Mouse (Mus musculus) adrenal gland, adult 8-10 months (tissue): ENCODE measurements around the gene Pip4k2a. TPM values are rescaled to one million over a fixed set of nuclear protein-coding genes. Genes with fewer than 3 reads are reported as not detected.

Source experiments
- DNase-seq: peaks from one replicate; pipeline ENCODE4 v3.0.0; 2022
- total RNA-seq, 4 experiments: library from RNA; stranded (reverse); gene quantifications; 2 replicates each; pipeline ENCODE4 v1.2.4; 2022

Gene Pip4k2a
- total RNA-seq, 4 experiments from 2014 or later: 35.3 to 46.5 (median 39.4) TPM

DNA sequence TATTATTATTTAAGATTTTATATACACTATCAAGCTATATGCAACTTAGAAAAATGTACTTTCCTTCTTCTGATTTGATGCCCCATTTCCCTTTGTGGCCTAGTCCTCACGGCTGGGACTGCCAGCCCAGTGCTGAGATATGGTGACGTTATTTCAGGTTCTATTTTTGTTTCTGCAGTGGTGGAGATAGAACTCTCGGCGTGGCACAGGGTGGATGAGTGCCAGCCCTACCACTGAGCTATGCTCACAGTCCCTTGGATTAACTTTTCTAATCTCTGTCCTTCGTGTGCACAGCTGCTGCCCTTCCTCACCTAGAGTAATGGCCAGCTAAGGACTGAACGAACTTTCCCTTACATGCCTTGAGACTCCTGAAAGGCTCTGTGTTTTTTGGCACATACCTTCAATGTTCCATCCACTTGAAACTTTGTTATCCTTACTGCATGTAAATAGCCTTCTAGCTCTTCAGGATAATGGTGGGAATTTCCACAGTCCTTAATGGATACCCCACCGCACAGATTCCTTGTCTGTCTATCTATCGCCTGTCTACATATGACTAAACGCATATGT, 164.8 kb downstream of the Pip4k2a start:
- no peak for DNase-seq

- DNase-seq: no peak
Observed at GRCm38 (mm10) chr2:18831031-18831774, 166.7 kb downstream of the Pip4k2a start.

GRCm38 (mm10) chr2:18822711-18823110, 175.2 kb downstream of the Pip4k2a start:
- DNase-seq: no peak

DNA sequence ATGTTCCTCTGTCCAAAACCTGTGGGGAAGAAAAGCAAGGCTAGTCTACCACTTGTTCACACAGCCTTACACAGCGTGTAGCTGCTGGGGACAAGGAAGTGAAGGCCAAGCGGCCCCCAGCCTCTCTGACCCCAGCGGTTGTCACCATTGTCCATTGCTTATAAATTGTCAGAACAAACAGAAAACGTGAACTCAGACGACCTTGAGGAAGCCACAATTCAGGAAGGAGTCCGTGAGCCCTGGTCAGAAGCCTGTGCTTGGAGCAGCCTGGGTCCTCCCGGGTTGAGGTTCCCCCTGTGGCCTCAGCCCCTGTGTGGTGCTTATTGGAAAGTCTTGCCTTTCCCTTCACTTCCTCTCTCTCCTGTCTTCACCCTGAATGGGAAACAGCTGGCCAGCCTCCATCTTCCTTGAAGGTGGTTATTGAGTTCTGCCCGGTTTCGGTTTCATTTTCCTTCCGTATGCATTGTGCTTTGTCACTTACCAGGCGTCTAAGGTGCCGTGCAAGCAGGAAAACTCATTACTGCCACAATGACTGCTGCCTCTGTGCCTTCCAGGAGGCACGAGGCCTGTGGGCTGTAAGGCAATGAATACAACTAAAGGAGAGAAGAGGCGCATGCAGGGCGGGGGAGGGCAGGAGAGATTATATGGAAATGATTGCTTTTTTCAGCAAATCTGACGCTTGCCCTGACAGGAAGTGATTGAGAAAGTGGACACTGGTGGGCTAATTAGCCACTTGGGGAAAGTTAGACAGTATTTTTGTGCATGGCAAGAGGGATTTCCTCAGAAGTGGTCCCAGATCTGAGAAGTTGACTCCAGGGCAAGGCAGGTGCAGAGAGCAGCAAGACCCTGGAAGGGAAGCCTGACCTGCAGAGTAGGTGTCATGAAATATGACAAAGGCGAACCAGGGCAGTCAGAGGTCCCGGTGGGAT, 176.2 kb downstream of the Pip4k2a start:
- DNase-seq: peak; percentile 41

- DNase-seq: no peak
Observed at GRCm38 (mm10) chr2:18819520-18819919, 178.4 kb downstream of the Pip4k2a start.

GRCm38 (mm10) chr2:18816036-18816435, 181.9 kb downstream of the Pip4k2a start:
- DNase-seq: no peak

DNA sequence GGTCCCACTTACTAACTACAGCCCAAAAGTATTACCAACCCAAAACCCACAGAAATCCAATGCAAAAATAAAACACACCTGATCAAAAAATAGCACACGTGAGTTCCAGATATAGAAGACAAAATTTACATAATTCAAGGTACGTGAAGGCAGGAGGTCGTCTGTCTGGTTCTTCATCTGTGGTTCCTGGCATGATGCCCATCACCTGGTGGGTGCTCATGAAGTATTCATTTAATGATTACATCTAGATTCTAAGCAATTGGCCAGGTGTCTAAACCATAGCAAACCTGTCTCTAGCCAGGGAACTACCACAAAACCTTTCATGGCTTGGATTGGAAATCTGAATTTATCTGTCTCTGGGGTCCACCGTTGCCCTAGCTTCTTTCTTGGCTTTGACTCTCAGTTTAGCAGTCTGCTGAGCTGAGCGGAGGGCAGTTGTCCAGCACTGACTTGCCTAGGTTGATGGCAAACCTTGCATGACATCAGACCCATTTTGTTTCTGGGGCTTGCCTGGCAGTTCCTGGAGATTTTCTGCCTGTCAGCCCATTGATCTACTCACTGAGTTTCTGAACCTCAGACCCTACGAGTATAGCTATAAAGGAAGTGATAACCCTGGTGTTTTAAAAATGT, 182.5 kb downstream of the Pip4k2a start:
- no peak for DNase-seq

- DNase-seq: no peak
Observed at GRCm38 (mm10) chr2:18814447-18814804, 183.5 kb downstream of the Pip4k2a start.

DNA sequence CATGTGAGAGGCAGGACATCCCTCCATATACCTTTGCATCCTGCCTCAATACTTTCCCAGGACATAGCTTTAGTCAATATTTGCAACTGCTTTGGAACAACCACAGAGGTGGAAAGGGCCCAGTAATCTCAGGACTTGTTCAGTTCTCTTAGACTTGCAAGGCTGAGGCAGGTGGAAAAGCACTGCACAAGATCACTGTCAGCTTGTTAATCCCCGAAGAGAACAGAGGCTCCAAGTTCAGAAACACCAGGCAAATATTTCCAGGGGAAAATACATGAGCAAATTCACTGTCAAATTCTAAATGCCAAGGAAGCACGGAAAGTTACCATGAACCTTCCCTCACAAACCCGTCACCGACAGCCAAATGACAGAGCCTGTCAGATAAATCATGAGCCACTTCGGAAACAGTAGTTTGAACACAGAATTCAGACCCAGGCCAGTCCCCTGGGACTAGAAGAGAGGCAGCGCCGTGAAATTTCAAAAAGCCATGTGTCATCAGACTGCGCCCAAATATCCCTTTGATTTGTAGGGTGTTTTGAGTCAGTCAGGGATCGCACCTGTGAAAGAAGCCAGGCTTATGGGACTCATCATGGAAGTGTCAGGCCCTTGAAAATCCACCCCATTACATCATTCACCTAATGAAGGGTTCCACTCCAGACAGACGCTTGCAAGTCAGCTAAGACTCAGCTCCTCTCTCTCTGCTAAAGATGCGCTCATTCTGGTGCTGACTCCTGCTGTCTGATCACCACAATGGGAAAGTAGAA, 184.1 kb downstream of the Pip4k2a start:
- no peak for DNase-seq

DNA sequence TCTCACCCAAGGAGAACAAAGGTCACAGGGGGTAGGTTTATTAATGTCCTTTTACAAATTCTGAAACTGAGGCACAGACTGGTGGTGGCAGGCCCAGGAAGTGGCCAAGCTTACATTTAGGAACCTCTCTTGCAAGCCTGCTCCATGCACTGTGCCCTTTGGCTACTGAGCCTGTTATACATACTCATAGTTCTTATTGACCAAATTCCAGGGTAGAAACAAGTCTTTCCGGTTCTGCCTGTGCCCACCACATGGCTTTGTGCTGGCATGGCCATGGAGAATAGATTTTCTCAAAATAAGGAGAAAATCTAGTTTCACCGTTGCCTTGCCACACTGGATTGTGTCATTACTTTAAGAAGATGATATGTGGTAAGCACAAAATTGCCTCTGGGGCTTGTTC, 190.0 kb downstream of the Pip4k2a start:
- no peak for DNase-seq

GRCm38 (mm10) chr2:18801281-18801862, 196.6 kb downstream of the Pip4k2a start:
- no peak for DNase-seq

DNA sequence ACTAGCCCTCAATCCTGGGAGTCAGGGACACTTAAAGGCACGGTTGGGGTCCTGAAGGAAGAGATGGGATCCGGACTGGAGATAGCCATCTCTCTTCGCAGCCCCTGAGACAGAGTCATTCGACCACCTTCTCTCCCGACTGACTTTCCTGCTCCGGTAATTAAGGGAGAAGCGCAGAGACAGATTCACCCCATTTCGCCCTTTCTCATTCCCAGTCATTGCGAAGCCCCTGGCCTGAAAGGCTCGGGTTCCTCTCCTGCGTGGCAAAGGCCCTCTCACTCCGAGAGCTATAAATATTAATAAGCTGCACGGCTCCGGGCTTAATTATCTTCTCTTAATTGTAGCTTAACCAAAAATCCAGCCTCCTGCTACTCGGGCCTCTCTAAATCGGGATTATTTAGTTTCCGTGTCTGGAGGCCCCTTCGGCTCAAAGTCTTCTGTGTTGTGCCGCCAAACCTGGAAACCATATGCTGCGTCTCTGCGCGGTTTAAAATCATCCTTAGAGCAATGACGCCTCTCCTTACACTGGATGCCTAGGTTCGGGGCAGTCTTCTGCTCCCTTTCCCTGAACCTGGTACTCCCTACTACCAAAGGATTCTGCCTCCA, 197.2 kb downstream of the Pip4k2a start:
- no peak for DNase-seq

GRCm38 (mm10) chr2:18799966-18800645, 197.8 kb downstream of the Pip4k2a start:
- DNase-seq: peak; percentile 5

GRCm38 (mm10) chr2:18799265-18799965, 198.5 kb downstream of the Pip4k2a start:
- no peak for DNase-seq

DNA sequence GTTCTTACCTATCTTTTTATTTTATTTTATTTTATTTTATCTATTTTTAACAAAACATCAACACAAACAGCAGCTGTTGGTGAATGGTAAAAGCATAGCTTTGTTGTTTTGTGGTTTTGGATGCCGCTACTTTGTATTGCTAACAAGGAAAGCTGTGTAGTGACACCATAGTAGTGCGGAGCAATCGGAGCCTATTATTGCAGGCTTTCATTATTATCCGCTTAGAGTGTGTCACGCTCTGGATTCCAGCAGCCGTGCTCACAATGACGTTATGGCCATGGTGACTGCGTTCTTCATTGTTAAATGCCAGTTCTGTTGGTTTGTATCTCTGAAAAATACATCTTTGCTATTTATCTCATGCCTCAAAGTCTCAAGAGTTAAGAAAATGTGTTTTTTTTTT, 200.2 kb downstream of the Pip4k2a start:
- DNase-seq: no peak

DNA sequence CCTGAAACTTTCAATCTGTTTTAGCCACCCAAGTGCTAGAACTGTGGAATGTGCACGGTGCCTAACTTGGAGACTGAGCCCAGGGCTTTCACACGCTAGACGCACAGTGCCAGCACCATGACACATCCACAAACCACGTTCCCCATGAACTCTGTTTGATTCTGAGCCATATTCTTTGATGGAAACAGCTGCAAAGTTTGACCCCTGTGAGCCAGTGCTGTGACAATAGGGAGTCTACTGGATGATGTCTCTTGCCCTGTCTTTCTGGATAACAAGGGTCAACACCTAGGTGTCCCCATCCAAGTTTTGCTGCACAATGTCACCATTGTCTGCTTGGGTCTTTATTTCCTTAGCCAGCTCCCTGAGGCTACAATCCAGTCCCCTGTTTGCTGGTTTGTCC, 203.7 kb downstream of the Pip4k2a start:
- DNase-seq: no peak
